Mouse (Mus musculus) kidney, adult 8-10 months (tissue): ENCODE measurements at regions not wholly inside any gene's neighbourhood (a gene's known extent, or its start where the extent isn't known, plus 50 kb on each side); places are given as distances from the start of the nearest gene placed in this dataset.

ENCODE experiments used
- DNase-seq, 2 experiments: peaks; one replicate each; pipeline ENCODE4 v3.0.0; 2022

DNA sequence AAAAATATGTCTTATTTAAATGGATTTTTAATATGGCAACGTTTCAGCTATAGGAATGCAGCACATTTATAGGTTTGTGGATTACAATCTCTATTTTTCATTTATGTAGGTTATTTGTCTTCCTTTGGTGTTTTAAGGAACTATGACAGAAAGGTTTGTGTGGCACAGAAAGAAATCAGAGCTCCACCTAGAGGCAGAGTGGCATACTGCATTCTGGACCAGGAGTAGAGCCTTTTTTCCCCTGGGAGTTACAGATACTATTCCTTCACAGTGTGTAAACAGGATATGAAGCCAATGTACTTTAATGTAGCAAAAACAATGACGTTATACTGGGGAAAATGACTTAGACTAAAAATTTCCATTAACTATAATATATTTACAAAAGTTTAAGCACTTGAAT, 94.9 kb upstream of the St8sia4 start:
- DNase-seq: peak; percentile 16 to 70

DNA sequence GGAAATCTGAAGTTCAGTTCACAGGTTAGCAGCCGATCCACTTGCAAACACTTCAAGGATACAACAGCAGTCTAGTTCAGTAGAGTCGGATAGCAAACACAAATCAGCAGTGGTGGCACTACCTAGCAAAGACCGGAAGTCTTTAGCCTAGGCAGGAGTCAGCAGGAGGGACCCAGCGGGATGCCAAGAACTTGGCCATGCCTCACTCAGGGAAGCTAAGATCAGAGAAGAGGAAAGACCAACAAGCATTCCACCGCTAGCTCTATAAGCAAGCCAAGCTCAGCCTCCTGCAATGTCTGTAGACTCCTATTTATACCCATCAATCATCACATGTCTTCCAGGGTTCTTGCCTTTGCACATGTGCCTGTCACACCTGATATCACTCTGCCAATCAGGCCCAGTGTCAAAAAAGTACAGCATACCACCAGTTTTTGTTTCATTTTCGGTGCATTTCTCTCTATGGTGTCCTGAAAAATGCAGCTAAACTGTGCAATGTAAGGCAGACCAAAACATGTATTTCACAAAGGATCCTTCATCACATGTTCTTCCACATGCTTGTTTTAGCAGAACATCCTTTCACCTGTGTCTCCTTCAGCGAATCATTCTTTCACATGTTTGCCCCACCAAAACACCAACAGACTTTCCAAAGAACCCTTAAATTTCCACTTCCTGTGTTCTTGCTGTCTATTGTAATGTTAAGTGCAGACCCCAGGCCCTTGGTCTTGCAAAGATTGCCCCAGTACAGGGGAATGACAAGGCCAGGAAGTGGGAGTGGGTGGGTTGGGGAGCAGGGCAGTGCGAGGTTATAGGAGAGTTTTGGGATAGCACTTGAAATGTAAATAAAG, 86.9 kb upstream of the St8sia4 start:
- DNase-seq: no peak

- DNase-seq: no peak
These were observed 86.1 kb upstream of the St8sia4 start for GRCm38 (mm10) chr1:95753517-95753916.

GRCm38 (mm10) chr1:95748940-95749339, 81.6 kb upstream of the St8sia4 start:
- DNase-seq: no peak

- no peak for DNase-seq
These were observed 79.9 kb upstream of the St8sia4 start for GRCm38 (mm10) chr1:95747287-95747686.

- DNase-seq: no peak
These were observed 77.1 kb upstream of the St8sia4 start for GRCm38 (mm10) chr1:95744446-95744845.

GRCm38 (mm10) chr1:95743334-95743733, 76.0 kb upstream of the St8sia4 start:
- DNase-seq: no peak

DNA sequence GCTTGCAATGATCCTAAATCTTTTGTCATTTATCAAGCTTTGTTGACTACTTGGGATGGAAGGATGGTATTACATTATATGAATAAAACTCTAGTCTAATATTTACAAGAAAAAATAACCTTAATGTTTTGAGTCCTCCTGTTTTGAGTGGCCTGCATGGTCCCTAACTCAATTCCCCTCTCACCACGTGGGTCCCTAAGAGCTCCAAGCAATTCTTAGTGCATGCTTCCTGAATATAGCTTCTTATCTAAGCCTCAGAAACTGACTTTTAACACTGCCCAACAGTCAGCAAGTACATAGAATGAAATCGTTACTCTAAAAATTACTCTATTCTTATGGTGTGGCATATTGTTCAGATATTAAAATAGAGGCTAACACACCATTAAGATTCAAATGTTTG, 52.1 kb upstream of the St8sia4 start:
- no peak for DNase-seq

- DNase-seq: no peak
These were observed 51.4 kb upstream of the St8sia4 start for GRCm38 (mm10) chr1:95718794-95719193.
